Mouse (Mus musculus) small intestine, adult 2 months (tissue): Measurements from ENCODE around the gene Gm17455.

Experiments used
- CTCF ChIP-seq: fragments of 200-500 bp; IDR thresholded peaks from 2 replicates; pipeline ENCODE4 v1.5.1; 2012; ENCODE audit warnings: low read depth, mild to moderate bottlenecking, control low read depth, inconsistent platforms, low read length, moderate library complexity, mixed read lengths; ENCODE audit not compliant: insufficient replicate concordance, insufficient read length; ENCODE audit errors: extremely low read depth
- POLR2A ChIP-seq: fragments of 200-500 bp; IDR thresholded peaks from 2 replicates; pipeline ENCODE4 v1.6.1; 2012; ENCODE audit warnings: low read depth, mild to moderate bottlenecking, control low read depth, inconsistent platforms, low read length, moderate library complexity

DNA sequence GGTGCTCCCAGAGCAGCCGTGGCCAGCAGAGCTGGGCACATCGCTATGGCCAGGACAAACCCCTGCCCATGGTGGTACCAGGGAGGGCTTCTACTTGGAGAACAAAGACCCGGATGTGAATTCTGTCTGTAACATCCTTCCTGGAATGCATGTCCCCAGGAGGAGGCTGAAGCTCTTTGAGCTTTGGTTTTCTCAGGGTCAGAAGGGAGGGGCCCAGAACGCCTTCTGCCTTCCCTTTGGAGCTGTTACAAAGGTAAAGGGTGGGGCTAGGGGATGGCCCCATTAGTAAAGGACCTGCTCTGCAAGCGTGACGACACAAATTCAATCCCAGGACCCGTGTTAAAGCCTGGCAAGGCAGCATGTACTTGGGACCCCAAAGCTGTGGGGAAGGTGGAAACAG is 23.2 kb downstream of the Gm17455 start:
- TF ChIP-seq CTCF (no peak), POLR2A (no peak)
